Mouse (Mus musculus) adrenal gland, postnatal 25 days (tissue): Measurements from ENCODE around the gene Cxcl10. TPM values are rescaled to one million over a fixed set of nuclear protein-coding genes. Genes with fewer than 3 reads are reported as not detected.

Experiments used
- DNase-seq: peaks from one replicate; pipeline ENCODE4 v3.0.0; 2021; ENCODE audit warnings: mixed read lengths
- long read RNA-seq: library from polyadenylated mRNA; stranded (forward); transcript quantifications from one replicate; pipeline ENCODE4 v2.0.0, GENCODE M21; 2021
- total RNA-seq: library from RNA; stranded (reverse); gene quantifications from 2 replicates; pipeline ENCODE4 v1.2.3, GENCODE M21; 2021

Cxcl10 gene
- total RNA-seq, result 1.1 and 1.2 TPM in 2 replicates
- long read RNA-seq, result 0 reads

- DNase-seq, result peak; percentile 60
Observed at GRCm38 (mm10) chr5:92348794-92349413, at the start of gene Cxcl10. Cxcl10 (minus strand) TSS chr5:92348889.

DNA sequence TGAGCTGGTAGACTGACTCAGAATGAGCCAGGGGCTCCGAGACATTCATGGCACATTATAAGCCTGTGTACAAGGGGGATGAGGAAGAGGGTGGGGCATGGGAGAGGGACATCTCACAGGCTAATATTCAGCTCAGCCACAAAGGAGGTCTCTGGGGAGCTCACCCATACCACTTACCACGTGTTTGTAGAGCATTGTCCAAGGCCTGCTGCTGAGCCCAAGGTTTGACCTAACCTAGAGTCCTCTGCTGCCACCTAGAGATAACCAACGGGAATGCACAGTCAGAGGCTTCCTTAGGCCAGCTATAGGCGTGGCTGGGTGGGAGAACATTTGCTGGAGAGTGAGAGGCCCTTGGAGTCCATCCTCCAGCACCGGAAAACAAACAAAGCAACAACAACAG is 49.5 kb upstream of the Cxcl10 start:
- peak; percentile 73 for DNase-seq

- no peak for DNase-seq
Observed at GRCm38 (mm10) chr5:92396476-92396875, 47.8 kb upstream of the Cxcl10 start.

GRCm38 (mm10) chr5:92395764-92396163 is 47.1 kb upstream of the Cxcl10 start:
- no peak for DNase-seq

DNA sequence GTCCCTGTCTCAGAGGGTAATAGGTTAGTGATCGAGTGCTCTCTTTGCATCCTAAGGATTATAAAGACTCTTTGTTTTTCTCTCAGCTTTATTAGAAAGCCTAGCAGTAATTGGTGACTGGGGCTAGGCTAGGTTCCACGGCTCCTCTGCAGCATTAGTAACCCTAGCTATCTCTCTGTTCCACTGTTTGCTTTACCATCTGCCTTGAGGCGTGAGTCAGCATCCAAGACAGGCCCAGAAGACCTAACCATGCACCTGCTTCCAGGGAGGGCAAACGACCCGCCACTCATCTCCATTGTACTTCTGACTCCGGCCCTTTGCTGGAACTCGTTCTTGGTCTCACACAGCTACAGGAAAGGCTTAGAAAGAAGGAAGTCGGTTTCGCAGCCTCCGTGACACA is 45.2 kb upstream of the Cxcl10 start:
- no peak for DNase-seq

DNA sequence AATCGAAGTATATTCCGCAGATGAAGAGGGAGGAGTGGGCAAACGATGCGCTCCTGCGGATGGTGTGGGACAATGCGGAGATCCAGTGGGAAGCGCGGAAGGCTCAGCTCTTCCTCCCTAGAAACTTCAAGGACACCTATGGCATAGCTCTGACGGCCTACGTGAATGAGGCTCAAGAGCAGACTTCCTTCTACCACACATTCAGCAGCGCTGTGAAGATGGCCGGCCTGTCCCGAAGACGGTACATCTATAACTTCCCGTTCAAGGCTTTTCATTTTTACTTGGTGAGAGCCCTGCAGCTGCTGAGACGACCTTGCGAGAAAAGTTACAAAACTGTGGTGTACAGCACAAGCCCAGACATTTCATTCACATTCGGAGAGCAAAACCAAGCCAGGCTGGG is 43.9 kb upstream of the Cxcl10 start:
- DNase-seq, result no peak

DNA sequence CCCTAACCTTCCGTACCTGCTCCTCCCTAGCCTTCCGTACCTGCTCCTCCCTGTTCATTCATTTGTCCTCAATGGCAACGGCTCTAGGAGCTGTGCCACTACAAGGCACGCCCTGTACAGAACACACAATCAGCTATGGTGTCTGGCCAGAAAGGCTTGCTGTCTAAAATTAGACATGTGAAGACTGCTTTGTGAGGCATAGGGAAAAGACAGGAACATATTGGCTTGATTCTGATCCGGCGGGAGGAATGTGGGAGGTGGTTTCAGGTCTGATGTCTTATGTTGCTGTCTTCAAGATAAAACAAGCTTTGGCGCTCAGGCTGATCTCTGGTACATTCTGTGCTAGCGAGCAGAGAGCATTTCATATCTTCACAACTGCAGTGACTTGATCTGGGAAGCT is 41.9 kb upstream of the Cxcl10 start:
- DNase-seq, result no peak

- no peak for DNase-seq
Observed at GRCm38 (mm10) chr5:92389977-92390376, 41.3 kb upstream of the Cxcl10 start.

DNA sequence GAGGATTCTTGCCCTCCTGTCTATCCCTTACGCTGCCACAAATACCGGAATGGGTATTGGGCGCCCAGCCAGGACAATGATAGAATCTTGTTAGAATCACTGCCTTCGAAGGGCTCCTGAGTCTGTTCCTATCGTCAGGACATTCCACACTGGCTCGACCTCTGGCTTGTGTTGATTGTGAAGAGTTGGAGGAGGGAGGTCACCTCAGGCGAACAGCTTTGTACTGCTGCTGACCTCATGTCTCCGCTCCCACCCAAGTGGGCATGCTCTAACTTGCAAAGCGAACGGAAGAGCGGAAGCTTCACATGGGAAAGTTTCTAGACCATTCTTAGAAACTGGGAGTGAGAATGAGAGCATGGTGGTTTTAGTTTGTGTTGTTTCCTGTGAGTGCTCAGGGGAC is 38.7 kb upstream of the Cxcl10 start:
- DNase-seq, result peak; percentile 44

DNA sequence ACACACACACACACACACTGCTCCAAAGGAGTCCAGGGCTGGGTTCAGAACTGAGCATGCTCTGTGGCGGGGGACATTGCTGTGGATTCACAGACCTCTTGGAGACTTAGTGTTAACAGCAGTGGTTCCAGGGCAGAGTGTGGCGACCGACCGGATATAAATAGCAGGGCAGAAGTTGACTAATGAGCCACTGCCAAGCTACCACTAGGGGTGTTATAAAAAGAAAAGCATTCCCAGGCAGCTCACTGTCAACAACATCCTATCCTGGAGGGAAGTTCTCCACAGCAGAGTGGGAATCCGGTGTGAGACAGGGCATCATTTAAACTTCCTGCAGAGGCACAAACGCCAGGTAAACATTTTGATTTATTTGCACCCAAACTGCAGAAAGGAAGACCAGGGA is 38.0 kb upstream of the Cxcl10 start:
- no peak for DNase-seq

DNA sequence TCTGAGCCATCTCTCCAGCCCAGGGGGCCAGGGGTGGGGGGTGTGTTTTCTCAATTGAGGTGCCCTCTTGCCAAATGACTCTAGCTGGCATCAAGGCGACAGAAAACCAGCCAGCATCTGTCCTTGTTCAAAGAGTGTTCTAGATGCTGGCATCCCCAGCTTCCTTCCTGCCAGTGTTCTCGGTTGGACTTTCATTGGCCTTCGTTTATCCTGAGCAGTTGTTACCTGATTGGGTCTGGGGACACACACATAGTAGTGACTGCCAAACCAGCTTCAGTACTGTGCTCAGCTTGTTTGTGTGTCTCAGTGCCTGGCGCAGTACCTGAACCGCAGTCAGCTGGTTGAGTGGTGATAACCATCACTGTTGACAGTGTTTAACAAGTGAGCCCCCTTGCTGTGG is 37.4 kb upstream of the Cxcl10 start:
- DNase-seq, result no peak

DNA sequence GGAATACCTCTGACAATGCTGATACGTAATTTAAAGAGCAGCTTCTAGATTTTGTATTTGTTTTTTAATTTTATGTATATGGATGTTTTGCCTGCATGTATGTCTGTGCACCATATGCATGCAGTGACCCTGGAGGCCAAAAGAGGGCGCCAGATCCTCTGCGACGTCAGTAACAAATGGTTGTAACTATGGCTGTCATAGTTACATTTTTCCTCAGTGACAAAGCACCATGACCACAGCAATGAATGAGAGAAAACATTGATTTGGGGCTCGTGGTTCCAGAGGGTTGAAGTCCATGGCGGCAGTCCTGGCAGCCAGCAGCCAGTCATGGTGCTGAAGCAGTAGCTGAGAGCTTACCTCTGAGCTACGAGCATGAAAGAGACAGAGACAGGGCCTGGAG is 36.2 kb upstream of the Cxcl10 start:
- DNase-seq, result no peak

DNA sequence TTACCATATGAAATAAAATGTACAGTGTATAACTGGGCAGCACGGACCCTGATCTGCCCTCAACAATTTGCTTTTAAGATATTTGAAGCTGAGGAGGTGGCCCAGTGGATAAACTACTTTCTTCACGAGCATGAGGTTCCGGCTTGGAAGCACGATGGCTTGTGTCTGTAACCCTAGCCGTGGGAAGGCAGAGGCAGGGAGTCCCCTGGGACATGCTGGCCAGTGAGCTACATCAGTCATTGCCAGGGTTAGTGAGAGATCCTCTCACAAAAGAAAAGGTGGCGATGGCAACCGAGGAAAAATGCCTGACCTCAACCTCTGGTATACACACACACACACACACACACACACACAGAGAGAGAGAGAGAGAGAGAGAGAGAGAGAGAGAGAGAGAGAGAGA is 35.1 kb upstream of the Cxcl10 start:
- no peak for DNase-seq

DNA sequence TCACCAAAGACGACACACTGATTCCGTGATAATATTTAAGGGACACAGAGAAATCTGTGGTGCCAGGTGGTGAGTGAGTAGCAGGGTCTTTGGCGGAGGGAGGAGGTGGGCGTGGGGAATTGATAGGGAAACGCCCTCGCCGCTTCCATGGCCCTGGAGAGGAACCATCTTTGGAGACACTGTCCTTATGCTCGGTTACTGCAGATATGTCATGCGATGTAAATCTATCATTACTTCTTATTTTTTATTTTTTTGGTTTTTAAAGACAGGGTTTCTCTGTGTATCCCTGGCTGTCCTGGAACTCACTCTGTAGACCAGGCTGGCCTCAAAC is 33.6 kb upstream of the Cxcl10 start:
- no peak for DNase-seq

DNA sequence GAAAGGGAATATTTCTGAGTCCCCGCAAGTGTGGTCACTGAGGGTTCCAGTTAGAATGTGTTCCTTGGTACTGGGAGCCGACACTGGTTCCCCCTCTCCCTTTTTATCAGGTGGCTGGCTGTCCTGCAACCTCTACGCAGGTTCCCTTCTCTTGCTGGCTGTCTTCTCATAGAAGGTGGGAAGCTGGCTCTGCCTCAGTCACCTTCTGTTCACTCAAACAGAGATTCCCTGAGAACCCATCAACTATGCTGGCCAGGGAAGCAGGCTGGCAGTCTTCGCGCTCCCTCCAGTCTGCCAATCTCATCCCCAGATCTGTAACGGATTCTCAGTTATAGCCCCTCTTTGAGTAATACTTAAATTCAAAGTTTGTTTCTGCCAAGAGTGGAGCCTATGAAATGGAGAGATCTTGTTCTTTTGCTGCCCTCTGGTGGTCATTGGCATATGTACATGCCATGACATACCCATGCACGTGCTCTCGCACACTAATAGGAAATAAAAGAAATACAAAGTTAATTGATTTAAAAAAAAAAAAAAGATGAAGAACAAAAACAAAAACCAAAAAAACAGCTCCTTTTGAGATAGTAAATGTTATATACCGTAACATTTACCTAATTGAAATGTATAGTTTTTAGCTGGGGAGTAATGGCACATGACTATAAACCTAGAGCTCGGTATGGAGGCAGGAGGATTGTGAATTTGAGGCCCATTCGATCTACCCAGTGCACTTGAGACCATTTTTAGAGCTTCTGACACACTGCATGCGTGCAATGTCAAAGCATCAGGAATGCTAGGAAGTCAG is 33.1 kb upstream of the Cxcl10 start:
- peak; percentile 69 for DNase-seq

- DNase-seq, result no peak
Observed at GRCm38 (mm10) chr5:92376795-92377405, 28.2 kb upstream of the Cxcl10 start.

DNA sequence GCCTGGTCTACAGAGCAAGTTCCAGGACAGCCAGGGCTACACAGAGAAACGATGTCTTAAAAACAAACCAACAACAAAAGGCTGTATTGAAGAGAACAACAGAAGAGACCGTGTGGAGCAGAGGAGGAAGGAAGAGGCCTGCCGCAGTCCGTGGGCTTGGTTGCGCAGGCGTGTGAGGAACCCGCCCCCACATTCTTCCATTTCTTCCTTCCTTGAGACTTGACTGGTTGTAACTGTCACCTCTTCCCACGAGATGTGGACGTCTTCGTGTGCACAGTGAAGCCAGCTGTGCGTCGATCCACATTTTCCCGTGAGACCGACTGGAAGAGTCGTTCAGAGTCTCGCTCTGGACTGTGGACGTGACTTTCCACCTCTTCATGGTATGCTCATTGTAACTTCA is 26.7 kb upstream of the Cxcl10 start:
- no peak for DNase-seq

- peak; percentile 47 for DNase-seq
Observed at GRCm38 (mm10) chr5:92374721-92375142, 26.0 kb upstream of the Cxcl10 start.

DNA sequence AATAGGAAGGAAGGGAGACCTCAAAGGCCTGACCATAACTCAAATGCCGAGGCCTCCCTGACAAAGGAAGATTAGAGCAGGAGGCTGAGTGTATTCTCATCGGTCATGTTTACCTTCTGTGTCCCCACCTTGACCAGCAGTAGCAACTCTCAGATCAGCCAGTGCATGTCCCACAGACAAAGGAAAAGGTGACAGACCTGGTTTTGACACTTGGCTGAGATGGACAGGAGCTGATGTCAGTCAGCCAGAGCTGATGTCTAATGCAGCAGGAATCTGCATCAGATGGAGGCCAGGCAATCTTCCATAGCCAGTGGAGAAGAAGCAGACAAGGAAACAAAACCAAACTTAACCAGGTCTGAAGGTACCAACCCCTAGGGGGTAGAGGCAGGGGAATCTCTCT is 23.9 kb upstream of the Cxcl10 start:
- no peak for DNase-seq

DNA sequence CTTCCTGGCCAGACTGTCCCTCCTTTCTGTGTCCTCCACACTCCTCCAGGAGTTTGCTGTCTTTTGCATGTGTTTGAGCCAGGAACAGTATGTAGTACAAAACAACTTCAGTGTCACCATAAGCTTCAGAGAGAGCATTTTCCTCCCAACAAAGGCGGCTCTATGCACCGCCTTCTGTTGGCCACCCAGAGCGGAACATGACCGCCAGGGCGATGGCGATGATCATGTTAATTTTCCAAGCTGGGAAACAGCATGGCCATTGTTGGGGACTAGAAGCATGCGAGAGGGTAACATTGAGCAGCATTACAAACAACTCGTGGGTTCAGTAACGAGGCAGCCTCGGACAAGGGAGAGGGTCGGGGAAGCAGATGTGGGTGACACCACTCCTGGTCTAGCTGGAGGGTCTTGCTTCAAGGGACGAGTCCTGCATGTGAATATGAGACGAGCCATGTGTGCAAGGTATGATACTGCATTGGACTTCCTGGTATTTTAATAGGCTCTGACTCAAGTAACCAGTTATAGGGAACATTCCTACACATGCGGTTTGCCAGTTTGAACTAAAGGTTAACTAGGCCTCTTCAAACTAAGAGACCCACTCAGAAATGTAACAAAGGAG is 22.8 kb upstream of the Cxcl10 start:
- no peak for DNase-seq

DNA sequence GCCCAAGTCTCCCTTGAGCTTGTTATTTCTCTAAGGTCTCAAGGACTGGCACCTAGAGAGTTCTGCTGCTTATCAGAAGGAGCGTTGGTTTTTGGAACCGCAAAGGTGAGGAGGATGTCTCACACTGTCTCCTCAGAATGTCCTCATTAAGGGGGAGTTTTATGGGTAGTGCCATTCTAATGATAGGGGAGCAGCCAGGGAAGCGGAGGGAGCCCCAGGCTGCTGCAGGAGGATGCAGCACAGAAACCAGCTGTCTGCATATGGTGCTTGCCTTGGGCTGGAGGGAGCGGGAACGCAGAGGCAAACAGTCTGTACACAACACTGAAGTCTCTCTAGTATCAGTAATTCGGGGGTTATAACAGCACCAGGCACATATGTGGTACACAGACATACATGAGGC is 22.2 kb upstream of the Cxcl10 start:
- no peak for DNase-seq

GRCm38 (mm10) chr5:92370392-92370791 is 21.7 kb upstream of the Cxcl10 start:
- no peak for DNase-seq
